Mouse (Mus musculus) kidney, embryonic 14.5 days (tissue): ENCODE data around the gene Cacna1i. TPM values are rescaled to one million over a fixed set of nuclear protein-coding genes. Genes with fewer than 3 reads are reported as not detected.
A peak's percentile ranks its signal among the peaks of the same experiment; 100 is the strongest.

Experiments used
- ATAC-seq: fragments of 200-750 bp; cut with Nextera tagmentation; 2 replicates; pipeline ENCODE4 v1.8.0; 2017; ENCODE audit warnings: moderate number of reproducible peaks, mild to moderate bottlenecking, moderate TSS enrichment, moderate library complexity; ENCODE audit not compliant: low FRiP score, low TSS enrichment
- H3K27ac ChIP-seq: fragments of 300-500 bp; sonication (generic); 2 replicates; pipeline ENCODE4 v1.5.1; 2014; ENCODE audit warnings: low read depth, mild to moderate bottlenecking, low read length, moderate library complexity, mixed read lengths
- H3K27me3 ChIP-seq: fragments of 300-500 bp; sonication (generic); 2 replicates; pipeline ENCODE4 v1.6.1; 2014; ENCODE audit warnings: mild to moderate bottlenecking, low read length; ENCODE audit not compliant: control insufficient read depth, insufficient read depth
- H3K36me3 ChIP-seq: fragments of 300-500 bp; sonication (generic); 2 replicates; pipeline ENCODE4 v1.6.1; 2014; ENCODE audit warnings: low read length, mixed read lengths; ENCODE audit not compliant: control insufficient read depth, insufficient read depth
- H3K4me1 ChIP-seq: fragments of 300-500 bp; sonication (generic); 2 replicates; pipeline ENCODE4 v1.6.1; 2014; ENCODE audit warnings: low read length, mixed read lengths; ENCODE audit not compliant: control insufficient read depth, insufficient read depth
- H3K4me2 ChIP-seq: fragments of 300-500 bp; sonication (generic); replicated peaks from 2 replicates; pipeline ENCODE4 v1.6.1; 2014; ENCODE audit warnings: low read depth, mild to moderate bottlenecking, low read length
- H3K4me3 ChIP-seq: fragments of 300-500 bp; sonication (generic); 2 replicates; pipeline ENCODE4 v1.5.1; 2014; ENCODE audit warnings: mild to moderate bottlenecking, low read length
- H3K9ac ChIP-seq: fragments of 300-500 bp; sonication (generic); 2 replicates; pipeline ENCODE4 v1.6.1; 2014; ENCODE audit warnings: low read depth, mild to moderate bottlenecking, low read length, moderate library complexity
- H3K9me3 ChIP-seq: fragments of 300-500 bp; sonication (generic); 2 replicates; pipeline ENCODE4 v1.6.1; 2016; ENCODE audit warnings: low read length; ENCODE audit not compliant: control insufficient read depth
- WGBS: fragments of 180-500 bp; shearing (Covaris S2); extraction: QIAGEN DNeasy Blood & Tissue Kit; methylation state at CpG from one replicate; pipeline ENCODE4 v1.1.7; 2014; 5-methylcytosine and 5-hydroxymethylcytosine counted together
- polyA plus RNA-seq: library from polyadenylated mRNA; unstranded; fragments of >200 nt; fragmentation: Nextera tagmentation; extraction: Ambion mirVana; gene quantifications from 2 replicates; pipeline ENCODE4 v1.2.1, GENCODE M21; 2014

Cacna1i gene
- polyA plus RNA-seq, 1 experiment from 2014 or later: not detected

DNA sequence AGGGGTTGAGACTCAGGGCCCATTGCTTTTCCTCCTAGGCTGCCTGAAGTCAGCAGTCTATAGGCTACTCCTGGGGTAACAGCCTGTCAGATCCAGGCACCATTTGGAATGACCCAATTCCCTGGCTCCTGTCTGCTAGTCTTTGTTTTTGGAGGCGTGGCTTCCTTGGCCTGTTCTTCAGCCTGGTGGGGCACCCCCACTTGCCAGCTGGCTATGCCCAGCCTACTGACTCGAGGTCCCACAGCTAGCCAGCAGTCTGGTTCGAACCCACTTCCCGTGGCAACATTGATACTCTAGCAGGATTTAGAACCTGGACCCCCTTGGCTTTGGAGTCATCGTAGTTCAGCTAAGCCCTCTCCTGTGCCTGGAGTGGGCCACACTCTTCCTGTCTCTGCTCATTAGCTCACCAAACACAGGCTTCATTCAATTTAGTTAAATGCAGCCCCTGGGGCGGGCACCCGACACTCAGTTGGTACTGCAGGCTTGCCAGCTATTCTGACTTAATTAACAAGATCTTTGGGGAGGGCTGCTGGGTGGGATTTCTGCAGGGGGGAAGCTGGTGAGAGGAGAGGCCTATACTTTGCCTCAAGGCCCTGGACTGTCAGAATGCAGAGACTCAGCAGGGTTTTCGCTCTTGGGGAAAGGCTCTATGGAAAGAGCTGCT lies 75.6 kb downstream of the Cacna1i start:
- ATAC-seq: no peak
- no peak overlapping the region for H3K4me2 ChIP-seq
- H3K27me3 ChIP-seq: no peaks in the 10 kb centered on the region; the same call in 1 of the 2 replicates
- H3K4me1 ChIP-seq: no peaks in the 10 kb centered on the region
- 77% methylated on average over 8 of the region's 8 CpGs for WGBS
- H3K9me3 ChIP-seq: no peaks in the 10 kb centered on the region
- no peak overlapping the region for H3K27ac ChIP-seq
- H3K4me3 ChIP-seq: no peak overlapping the region
- no peaks in the 10 kb centered on the region for H3K36me3 ChIP-seq
- no peak overlapping the region for H3K9ac ChIP-seq

GRCm38 (mm10) chr15:80363821-80364715 lies 77.0 kb downstream of the Cacna1i start:
- Histone ChIP-seq H3K4me3 (no peak overlapping the region), H3K27me3 (no peaks in the 10 kb centered on the region; the same call in 1 of the 2 replicates), H3K4me1 (no peaks in the 10 kb centered on the region), H3K4me2 (no peak overlapping the region), H3K9me3 (no peaks in the 10 kb centered on the region), H3K9ac (no peak overlapping the region), H3K36me3 (no peaks in the 10 kb centered on the region), H3K27ac (no peak overlapping the region)
- 64% methylated on average over 13 of the region's 13 CpGs for WGBS
- ATAC-seq: no peak

DNA sequence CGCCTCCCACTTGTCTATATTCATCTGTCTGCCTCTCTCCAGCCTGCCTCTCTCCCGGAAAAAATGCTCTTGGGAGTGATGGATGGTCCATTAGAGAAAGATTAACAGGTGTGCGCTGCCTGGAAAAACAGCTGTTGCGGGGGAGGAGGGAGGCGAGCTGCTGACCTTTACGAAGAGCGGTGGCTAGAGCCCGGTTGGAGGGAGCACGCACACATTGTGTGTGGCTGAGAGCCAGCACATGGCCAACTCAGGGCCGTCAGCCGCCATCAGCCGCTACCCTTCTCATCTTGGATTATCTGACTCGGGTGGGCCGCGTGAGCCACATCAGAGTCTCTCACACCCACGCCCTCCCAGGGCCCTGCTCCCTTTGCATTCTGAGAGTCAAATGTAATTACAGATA lies 79.9 kb downstream of the Cacna1i start:
- Histone ChIP-seq H3K4me1 (no peaks in the 10 kb centered on the region), H3K4me3 (no peak overlapping the region), H3K27me3 (no peaks in the 10 kb centered on the region; the same call in 1 of the 2 replicates), H3K36me3 (no peaks in the 10 kb centered on the region), H3K9ac (no peak overlapping the region), H3K4me2 (no peak overlapping the region), H3K27ac (no peak overlapping the region), H3K9me3 (no peaks in the 10 kb centered on the region)
- 5% methylated on average over 15 of the region's 16 CpGs for WGBS
- ATAC-seq: peak; percentile 73

DNA sequence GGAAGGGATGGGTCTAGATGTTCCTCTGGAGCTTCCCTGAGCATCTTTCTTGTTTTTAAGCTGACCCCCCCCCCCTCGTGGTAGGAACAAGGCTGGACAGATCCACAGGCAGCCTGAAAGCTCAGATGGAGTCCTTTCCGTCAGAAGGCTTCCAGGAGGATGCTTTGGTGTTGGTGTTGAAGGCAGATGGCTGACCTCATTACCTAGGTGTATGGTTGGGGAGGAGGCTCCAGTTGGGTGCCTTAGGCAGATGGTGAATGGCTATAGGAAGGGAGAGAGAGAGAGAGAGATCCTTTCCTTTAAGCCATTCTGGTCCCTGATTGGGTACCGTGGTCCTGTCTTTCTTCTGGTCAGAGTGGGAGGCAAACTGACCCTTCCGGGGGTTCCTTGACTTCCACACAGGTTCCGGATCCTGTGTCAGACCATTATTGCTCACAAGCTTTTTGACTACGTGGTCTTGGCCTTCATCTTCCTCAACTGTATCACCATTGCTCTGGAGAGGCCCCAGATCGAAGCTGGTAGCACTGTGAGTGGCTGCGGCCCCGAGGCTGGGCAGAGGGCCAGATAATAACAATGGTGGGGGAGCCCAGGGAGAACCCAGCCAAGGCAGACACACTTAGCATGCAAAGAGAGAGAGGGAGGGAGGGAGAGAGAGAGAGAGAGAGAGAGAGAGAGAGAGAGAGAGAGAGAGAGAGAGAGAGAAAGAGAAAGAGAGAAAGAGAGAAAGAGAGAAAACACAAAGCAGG lies 86.4 kb downstream of the Cacna1i start:
- Histone ChIP-seq H3K27me3 (no peaks in the 10 kb centered on the region), H3K4me1 (no peaks in the 10 kb centered on the region), H3K9me3 (no peaks in the 10 kb centered on the region), H3K4me2 (no peak overlapping the region), H3K27ac (no peak overlapping the region), H3K9ac (no peak overlapping the region), H3K36me3 (no peaks in the 10 kb centered on the region), H3K4me3 (no peak overlapping the region)
- WGBS: 78% methylated on average over 9 of the region's 9 CpGs
- ATAC-seq: no peak

DNA sequence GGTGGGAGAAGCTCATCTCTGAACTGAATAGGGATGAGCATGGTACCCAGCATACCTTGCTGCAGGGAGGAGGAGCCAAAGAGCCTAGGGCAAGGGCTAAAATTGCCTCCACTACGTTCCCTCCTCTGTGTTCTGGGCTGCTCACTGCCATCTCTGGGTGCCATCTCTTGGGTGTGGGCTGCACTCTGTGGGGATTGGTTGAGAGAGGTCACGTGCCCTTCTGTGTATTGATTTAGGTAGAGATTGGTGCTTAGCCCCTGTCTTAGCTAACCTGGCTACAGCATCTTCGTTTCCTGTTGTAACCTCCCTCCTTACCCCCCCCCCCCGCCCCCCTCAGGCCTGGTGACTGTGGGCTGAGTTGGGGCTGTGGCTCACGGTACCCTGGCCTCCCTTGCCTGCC lies 87.8 kb downstream of the Cacna1i start:
- WGBS: 78% methylated on average over 5 of the region's 5 CpGs
- Histone ChIP-seq H3K9ac (no peak overlapping the region), H3K9me3 (no peaks in the 10 kb centered on the region), H3K4me2 (no peak overlapping the region), H3K27me3 (no peaks in the 10 kb centered on the region), H3K4me1 (no peaks in the 10 kb centered on the region), H3K36me3 (no peaks in the 10 kb centered on the region), H3K4me3 (no peak overlapping the region), H3K27ac (no peak overlapping the region)
- no peak for ATAC-seq

GRCm38 (mm10) chr15:80387185-80387584 lies 100.1 kb downstream of the Cacna1i start:
- Histone ChIP-seq H3K9ac (no peak overlapping the region), H3K4me1 (no peaks in the 10 kb centered on the region), H3K4me3 (no peak overlapping the region), H3K4me2 (no peak overlapping the region), H3K27ac (no peak overlapping the region), H3K36me3 (no peaks in the 10 kb centered on the region), H3K9me3 (no peaks in the 10 kb centered on the region), H3K27me3 (no peaks in the 10 kb centered on the region)
- no peak for ATAC-seq
- WGBS: 76% methylated on average over 2 of the region's 2 CpGs

GRCm38 (mm10) chr15:80391791-80392190 lies 104.8 kb downstream of the Cacna1i start:
- H3K27ac ChIP-seq: no peak overlapping the region
- no peaks in the 10 kb centered on the region for H3K36me3 ChIP-seq
- H3K9me3 ChIP-seq: no peaks in the 10 kb centered on the region
- H3K27me3 ChIP-seq: no peaks in the 10 kb centered on the region
- 82% methylated on average over 14 of the region's 14 CpGs for WGBS
- no peak overlapping the region for H3K4me3 ChIP-seq
- H3K4me2 ChIP-seq: no peak overlapping the region
- no peak for ATAC-seq
- no peaks in the 10 kb centered on the region for H3K4me1 ChIP-seq
- H3K9ac ChIP-seq: no peak overlapping the region

GRCm38 (mm10) chr15:80395035-80395434 lies 108.0 kb downstream of the Cacna1i start:
- H3K9me3 ChIP-seq: no peaks in the 10 kb centered on the region
- ATAC-seq: peak; percentile 16; the same call in 1 of the 2 replicates
- no peaks in the 10 kb centered on the region for H3K4me1 ChIP-seq
- no peak overlapping the region for H3K27ac ChIP-seq
- no peaks in the 10 kb centered on the region for H3K27me3 ChIP-seq
- no peak overlapping the region for H3K4me2 ChIP-seq
- H3K9ac ChIP-seq: no peak overlapping the region
- 61% methylated on average over 22 of the region's 22 CpGs for WGBS
- no peak overlapping the region for H3K4me3 ChIP-seq
- H3K36me3 ChIP-seq: no peaks in the 10 kb centered on the region
